Mouse (Mus musculus) MEL (cell line): ENCODE data around the gene Ispd. TPM values are rescaled to one million over a fixed set of nuclear protein-coding genes. Genes with fewer than 3 reads are reported as not detected.

Experiments used
- DNase-seq: peaks from one replicate; pipeline ENCODE4 v3.0.0; 2011; ENCODE audit warnings: low read depth, low spot score
- H3K27ac ChIP-seq: 2 replicates; pipeline ENCODE4 v1.5.1; 2012; ENCODE audit warnings: low read depth, mild to moderate bottlenecking, control low read depth, low read length, moderate library complexity; ENCODE audit not compliant: control insufficient read depth
- H3K27me3 ChIP-seq, 2 experiments: fragments of 150-350 bp in 1 of 2; sonication (generic) in 1 of 2; 2 replicates each; pipeline ENCODE4 v1.6.1; 2012; ENCODE audit warnings: low read length in 2 of 2, mild to moderate bottlenecking in 2 of 2, improper control_type of control experiment in 1 of 2, moderate library complexity in 1 of 2; ENCODE audit not compliant: insufficient read depth in 2 of 2, control insufficient read depth in 1 of 2
- H3K36me3 ChIP-seq, 2 experiments: 2 replicates each; pipeline ENCODE4 v1.6.1; 2012 to 2014; ENCODE audit warnings: low read length in 2 of 2, improper control_type of control experiment in 1 of 2, inconsistent platforms in 1 of 2, mild to moderate bottlenecking in 1 of 2; ENCODE audit not compliant: insufficient read depth in 2 of 2, control insufficient read depth in 1 of 2
- H3K4me1 ChIP-seq, 2 experiments: fragments of 150-350 bp in 1 of 2; sonication (generic) in 1 of 2; 2 replicates each; pipeline ENCODE4 v1.6.1; 2012; ENCODE audit warnings: low read length in 2 of 2, improper control_type of control experiment in 1 of 2, mild to moderate bottlenecking in 1 of 2; ENCODE audit not compliant: insufficient read depth in 2 of 2, control insufficient read depth in 1 of 2
- H3K4me3 ChIP-seq, 2 experiments: fragments of 150-350 bp in 1 of 2; sonication (generic) in 1 of 2; 2 replicates each; pipeline ENCODE4 v1.5.1; 2012; ENCODE audit warnings: low read depth in 2 of 2, low read length in 2 of 2, mild to moderate bottlenecking in 2 of 2, moderate library complexity in 2 of 2, control low read depth in 1 of 2, improper control_type of control experiment in 1 of 2; ENCODE audit not compliant: control insufficient read depth in 1 of 2, insufficient read depth in 1 of 2
- H3K79me2 ChIP-seq: 2 replicates; pipeline ENCODE4 v1.6.1; 2012; ENCODE audit warnings: mild to moderate bottlenecking, low read length, moderate library complexity; ENCODE audit not compliant: control insufficient read depth, poor library complexity, insufficient read depth
- H3K9ac ChIP-seq: 2 replicates; pipeline ENCODE4 v1.6.1; 2012; ENCODE audit warnings: low read depth, mild to moderate bottlenecking, control low read depth, low read length, moderate library complexity; ENCODE audit not compliant: control insufficient read depth, poor library complexity, severe bottlenecking
- H3K9me3 ChIP-seq: fragments of 150-350 bp; sonication (generic); replicated peaks from 2 replicates; pipeline ENCODE4 v1.6.1; 2012; ENCODE audit warnings: mild to moderate bottlenecking, low read length, improper control_type of control experiment, moderate library complexity; ENCODE audit not compliant: insufficient read depth
- BHLHE40 ChIP-seq: IDR thresholded peaks from 2 replicates; pipeline ENCODE4 v1.6.1; 2012; ENCODE audit warnings: low read depth, mild to moderate bottlenecking, inconsistent platforms, low read length, improper control_type of control experiment, borderline replicate concordance
- CHD1 ChIP-seq: IDR thresholded peaks from 2 replicates; pipeline ENCODE4 v1.6.1; 2012; ENCODE audit warnings: low read depth, mild to moderate bottlenecking, inconsistent platforms, low read length, improper control_type of control experiment
- CTCF ChIP-seq, 3 experiments: IDR thresholded peaks in 2 of 3; conservative IDR thresholded peaks in 1 of 3; 2 replicates each; pipeline ENCODE4 v1.5.1; 2011 to 2012; ENCODE audit warnings: low read length in 3 of 3, low read depth in 2 of 3, mild to moderate bottlenecking in 2 of 3, improper control_type of control experiment in 1 of 3, inconsistent platforms in 1 of 3, mixed read lengths in 1 of 3, moderate library complexity in 1 of 3; ENCODE audit not compliant: control insufficient read depth in 1 of 3, insufficient read depth in 1 of 3, poor library complexity in 1 of 3, severe bottlenecking in 1 of 3
- E2F4 ChIP-seq: IDR thresholded peaks from 2 replicates; pipeline ENCODE4 v1.6.1; 2011; ENCODE audit warnings: low read depth, low read length, improper control_type of control experiment, borderline replicate concordance
- EP300 ChIP-seq, 2 experiments: IDR thresholded peaks; 2 replicates each; pipeline ENCODE4 v1.6.1; 2011; ENCODE audit warnings: improper control_type of control experiment in 2 of 2, low read length in 2 of 2, low read depth in 1 of 2, mild to moderate bottlenecking in 1 of 2
- ETS1 ChIP-seq: IDR thresholded peaks from 2 replicates; pipeline ENCODE4 v1.6.1; 2012; ENCODE audit warnings: low read depth, mild to moderate bottlenecking, inconsistent platforms, low read length, improper control_type of control experiment, moderate library complexity
- HCFC1 ChIP-seq: IDR thresholded peaks from 2 replicates; pipeline ENCODE4 v1.6.1; 2012; ENCODE audit warnings: low read depth, mild to moderate bottlenecking, inconsistent platforms, low read length, improper control_type of control experiment, moderate library complexity
- KAT2A ChIP-seq: conservative IDR thresholded peaks from 2 replicates; pipeline ENCODE4 v1.6.1; 2012; ENCODE audit warnings: low read depth, low read length, improper control_type of control experiment, inconsistent platforms
- MEF2A ChIP-seq: IDR thresholded peaks from 2 replicates; pipeline ENCODE4 v1.6.1; 2014; ENCODE audit warnings: low read depth, mild to moderate bottlenecking, inconsistent platforms, low read length, improper control_type of control experiment; ENCODE audit not compliant: poor library complexity, insufficient replicate concordance, severe bottlenecking; ENCODE audit errors: extremely low read depth
- MXI1 ChIP-seq: IDR thresholded peaks from 2 replicates; pipeline ENCODE4 v1.6.1; 2011; ENCODE audit warnings: mild to moderate bottlenecking, low read depth, low read length, improper control_type of control experiment
- MYB ChIP-seq: IDR thresholded peaks from 2 replicates; pipeline ENCODE4 v1.6.1; 2011; ENCODE audit warnings: mild to moderate bottlenecking, low read depth, low read length, improper control_type of control experiment
- MYC ChIP-seq: IDR thresholded peaks from 2 replicates; pipeline ENCODE4 v1.6.1; 2011; ENCODE audit warnings: low read depth, mild to moderate bottlenecking, low read length, improper control_type of control experiment, moderate library complexity
- NELFE ChIP-seq: IDR thresholded peaks from 2 replicates; pipeline ENCODE4 v1.6.1; 2011; ENCODE audit warnings: low read depth, low read length, improper control_type of control experiment
- NRF1 ChIP-seq: IDR thresholded peaks from 2 replicates; pipeline ENCODE4 v1.6.1; 2014; ENCODE audit warnings: low read depth, mild to moderate bottlenecking, inconsistent platforms, low read length, improper control_type of control experiment, moderate library complexity; ENCODE audit not compliant: poor library complexity, insufficient read depth, severe bottlenecking
- POLR2A ChIP-seq, 2 experiments: IDR thresholded peaks; 2 replicates each; pipeline ENCODE4 v1.6.1; 2011 to 2012; ENCODE audit warnings: low read length in 2 of 2, mild to moderate bottlenecking in 2 of 2, control low read depth in 1 of 2, improper control_type of control experiment in 1 of 2, low read depth in 1 of 2, moderate library complexity in 1 of 2; ENCODE audit not compliant: control insufficient read depth in 1 of 2, insufficient read depth in 1 of 2, poor library complexity in 1 of 2
- POLR2AphosphoS2 ChIP-seq: IDR thresholded peaks from 2 replicates; pipeline ENCODE4 v1.6.1; 2011; ENCODE audit warnings: low read length, improper control_type of control experiment
- RAD21 ChIP-seq: IDR thresholded peaks from 2 replicates; pipeline ENCODE4 v1.6.1; 2011; ENCODE audit warnings: mild to moderate bottlenecking, low read depth, low read length, improper control_type of control experiment
- RCOR1 ChIP-seq: IDR thresholded peaks from 2 replicates; pipeline ENCODE4 v1.6.1; 2012; ENCODE audit warnings: low read depth, mild to moderate bottlenecking, inconsistent platforms, low read length, improper control_type of control experiment
- SIN3A ChIP-seq: IDR thresholded peaks from 2 replicates; pipeline ENCODE4 v1.6.1; 2012; ENCODE audit warnings: low read length, improper control_type of control experiment, inconsistent platforms
- SMC3 ChIP-seq: IDR thresholded peaks from 2 replicates; pipeline ENCODE4 v1.6.1; 2011; ENCODE audit warnings: low read depth, low read length, improper control_type of control experiment
- TBP ChIP-seq: IDR thresholded peaks from 2 replicates; pipeline ENCODE4 v1.8.0; 2011; ENCODE audit warnings: low read depth, low read length, improper control_type of control experiment
- TCF12 ChIP-seq: IDR thresholded peaks from 2 replicates; pipeline ENCODE4 v1.6.1; 2014; ENCODE audit warnings: low read depth, mild to moderate bottlenecking, inconsistent platforms, low read length, improper control_type of control experiment, moderate library complexity
- USF2 ChIP-seq, 2 experiments: IDR thresholded peaks; 2 replicates each; pipeline ENCODE4 v1.6.1; 2011 to 2012; ENCODE audit warnings: improper control_type of control experiment in 2 of 2, low read length in 2 of 2, borderline replicate concordance in 1 of 2, inconsistent platforms in 1 of 2, low read depth in 1 of 2, mild to moderate bottlenecking in 1 of 2; ENCODE audit not compliant: insufficient read depth in 1 of 2
- polyA plus RNA-seq, 2 experiments: library from polyadenylated mRNA; stranded (reverse) in 1 of 2; unstranded in 1 of 2; fragments of >175 nt in 1 of 2; fragments of >200 nt in 1 of 2; gene quantifications; 2 replicates each; pipeline versions ENCODE4 v1.2.1 to v1.2.4; 2012; ENCODE audit warnings: low replicate concordance in 2 of 2, low read depth in 1 of 2; ENCODE audit not compliant: insufficient read length in 2 of 2, insufficient read depth in 1 of 2, missing spikeins in 1 of 2
- total RNA-seq: library from RNA; depleted of rRNA; stranded (reverse); fragments of 300-350 nt; gene quantifications from 2 replicates; pipeline ENCODE4 v1.2.3, GENCODE M21; 2012

Ispd gene
- total and polyA plus RNA-seq, 3 experiments = 2.4 to 54.1 (median 2.8) TPM

GRCm38 (mm10) chr12:36721223-36721622 lies 340.0 kb downstream of the Ispd start:
- no peaks in the 10 kb centered on the region for H3K36me3 ChIP-seq
- H3K9ac ChIP-seq = no peak overlapping the region
- no peaks in the 10 kb centered on the region for H3K79me2 ChIP-seq
- H3K27me3 ChIP-seq = peaks cover 5 to 9% of the 10 kb centered on the region in 2 experiments
- TF ChIP-seq MEF2A (no peak), RCOR1 (no peak), MYC (no peak), E2F4 (no peak), EP300 (IDR thresholded peaks at IDR 0.05; ENCODE audit: low read depth in 1 of 2, low read length in 2 of 2) (no peak), CHD1 (no peak)
- no peaks in the 10 kb centered on the region for H3K9me3 ChIP-seq
- no peak overlapping the region for H3K4me3 ChIP-seq
- DNase-seq = no peak
- H3K27ac ChIP-seq = no peak overlapping the region
- no peaks in the 10 kb centered on the region for H3K4me1 ChIP-seq

- H3K36me3 ChIP-seq = no peaks in the 10 kb centered on the region
- no peaks in the 10 kb centered on the region for H3K79me2 ChIP-seq
- no peak for DNase-seq
- H3K9ac ChIP-seq = no peak overlapping the region
- no peaks in the 10 kb centered on the region for H3K9me3 ChIP-seq
- H3K27me3 ChIP-seq = peaks cover 4 to 9% of the 10 kb centered on the region in 2 experiments
- no peak overlapping the region for H3K4me3 ChIP-seq
- no peak overlapping the region for H3K27ac ChIP-seq
- no peaks in the 10 kb centered on the region for H3K4me1 ChIP-seq
- TF ChIP-seq KAT2A (no peak), POLR2AphosphoS2 (no peak), TBP (no peak), MYB (no peak), SIN3A (no peak), MEF2A (no peak), TCF12 (no peak), NELFE (no peak), POLR2A (IDR thresholded peaks at IDR 0.05; ENCODE audit: control insufficient read depth in 1 of 2, insufficient read depth in 1 of 2, low read depth in 1 of 2, low read length in 2 of 2, poor library complexity in 1 of 2) (no peak), MXI1 (no peak), ETS1 (no peak), HCFC1 (no peak), NRF1 (no peak), RAD21 (no peak), SMC3 (no peak), CTCF (IDR thresholded peaks at IDR 0.05 in 2 of 3, conservative IDR thresholded peaks at IDR 0.05 in 1 of 3; ENCODE audit: control insufficient read depth in 1 of 3, insufficient read depth in 1 of 3, low read depth in 2 of 3, low read length in 3 of 3, poor library complexity in 1 of 3, severe bottlenecking in 1 of 3) (no peak), BHLHE40 (no peak), USF2 (IDR thresholded peaks at IDR 0.05; ENCODE audit: borderline replicate concordance in 1 of 2, insufficient read depth in 1 of 2, low read depth in 1 of 2, low read length in 2 of 2) (no peak)
Measured at GRCm38 (mm10) chr12:36722754-36723153, 341.5 kb downstream of the Ispd start.
